Mouse (Mus musculus): ENCODE measurements at regions not wholly inside any gene's neighbourhood (a gene's known extent, or its start where the extent isn't known, plus 50 kb on each side); places are given as distances from the start of the nearest gene placed in this dataset.

DNA sequence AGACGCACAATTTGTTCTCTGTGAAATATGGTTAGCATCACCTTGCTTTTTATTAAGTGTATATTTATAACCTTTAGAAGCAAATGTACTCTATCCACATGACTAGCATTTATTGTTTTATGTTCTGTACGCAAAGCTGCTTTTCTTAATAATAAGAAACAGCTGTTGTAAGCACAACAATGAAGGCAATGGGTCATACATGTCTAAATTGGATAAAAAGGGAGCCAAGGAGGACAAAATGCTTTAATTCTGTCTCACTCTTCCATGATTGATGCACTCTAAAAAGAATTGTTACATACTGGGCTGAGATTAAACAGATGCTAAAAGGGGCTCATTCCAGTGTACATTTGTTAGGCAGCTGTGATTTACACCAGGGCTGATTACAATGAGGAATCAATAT, 232.7 kb upstream of the Gm21293 start:
- Histone ChIP-seq H3K4me2 (replicated peaks; ENCODE audit: low read depth) (no peak overlapping the region), H3K27me3 (ENCODE audit: control insufficient read depth, insufficient read depth, low read length) (no peaks in the 10 kb centered on the region), H3K9ac (ENCODE audit: low read length) (no peak overlapping the region), H3K36me3 (ENCODE audit: control insufficient read depth, insufficient read depth, low read length) (no peaks in the 10 kb centered on the region), H3K27ac (replicated peaks) (no peak overlapping the region), H3K4me1 (replicated peaks; ENCODE audit: control insufficient read depth, insufficient read depth) (no peaks in the 10 kb centered on the region), H3K4me3 (ENCODE audit: low read depth, low read length) (no peak overlapping the region), H3K9me3 (ENCODE audit: control insufficient read depth, low read length) (no peaks in the 10 kb centered on the region)
- WGBS, result 46% methylated on average over 2 of the region's 2 CpGs
- TF ChIP-seq CTCF (IDR thresholded peaks at IDR 0.05; ENCODE audit: low read depth), result no peak
- no peak for TF ChIP-seq EP300 (optimal IDR thresholded peaks at IDR 0.05)
- ATAC-seq (ENCODE audit: low FRiP score, low TSS enrichment) (no peak), DNase-seq (ENCODE audit: low spot score) (no peak)

DNA sequence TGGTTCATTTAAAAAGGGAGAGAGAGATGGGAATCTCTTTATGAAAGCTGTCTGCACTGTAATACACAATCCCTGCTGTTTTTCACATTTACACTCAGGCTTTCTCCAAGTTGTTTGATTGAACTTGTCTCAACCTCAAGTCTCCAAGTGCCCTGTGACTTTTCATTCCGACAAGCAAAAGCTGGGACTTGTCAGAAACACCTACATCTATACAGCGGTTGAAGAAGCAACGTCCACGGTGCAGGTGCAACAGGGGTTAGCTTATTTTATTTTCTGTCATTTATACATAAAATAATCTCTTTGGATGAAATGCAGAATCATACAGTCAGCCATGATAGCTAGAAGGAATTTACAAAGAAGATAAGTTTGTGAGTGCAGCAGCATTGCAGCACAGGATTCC, 184.6 kb upstream of the Gm21293 start:
- H3K4me2 ChIP-seq (replicated peaks; ENCODE audit: low read depth), result no peak overlapping the region
- no peak overlapping the region for H3K27ac ChIP-seq (replicated peaks)
- WGBS, result 47% methylated on average over 4 of the region's 4 CpGs
- no peaks in the 10 kb centered on the region for H3K9me3 ChIP-seq (ENCODE audit: control insufficient read depth, low read length)
- no peaks in the 10 kb centered on the region for H3K27me3 ChIP-seq (ENCODE audit: control insufficient read depth, insufficient read depth, low read length)
- H3K4me3 ChIP-seq (ENCODE audit: low read depth, low read length), result no peak overlapping the region
- no peak for DNase-seq (ENCODE audit: low spot score)
- ATAC-seq (ENCODE audit: low FRiP score, low TSS enrichment), result no peak
- H3K9ac ChIP-seq (ENCODE audit: low read length), result no peak overlapping the region
- H3K36me3 ChIP-seq (ENCODE audit: control insufficient read depth, insufficient read depth, low read length), result no peaks in the 10 kb centered on the region
- TF ChIP-seq EP300 (optimal IDR thresholded peaks at IDR 0.05), result no peak
- no peak for TF ChIP-seq CTCF (IDR thresholded peaks at IDR 0.05; ENCODE audit: low read depth)
- no peaks in the 10 kb centered on the region for H3K4me1 ChIP-seq (replicated peaks; ENCODE audit: control insufficient read depth, insufficient read depth)

DNA sequence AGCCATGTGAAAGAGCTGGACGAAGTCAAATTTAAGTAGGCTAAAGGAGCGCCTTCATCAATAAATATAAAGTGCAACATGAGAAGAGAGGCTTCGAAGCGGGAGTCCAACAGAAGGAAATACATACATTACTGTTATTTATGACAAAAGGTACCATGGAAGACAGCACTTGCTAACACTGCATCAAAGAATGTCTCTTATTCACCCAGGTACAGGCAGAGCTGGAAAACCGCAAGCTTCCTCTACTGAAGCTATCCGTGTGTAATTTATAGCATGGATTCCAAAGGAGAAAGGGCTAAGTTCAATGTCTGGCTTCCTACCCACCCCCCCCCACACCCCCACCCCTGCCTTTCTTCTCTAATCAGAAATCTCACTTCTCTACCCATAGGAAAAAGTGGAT, 166.7 kb upstream of the Gm21293 start:
- no peak overlapping the region for H3K27ac ChIP-seq (replicated peaks)
- 80% methylated on average over 6 of the region's 6 CpGs for WGBS
- no peak overlapping the region for H3K9ac ChIP-seq (ENCODE audit: low read length)
- H3K4me3 ChIP-seq (ENCODE audit: low read depth, low read length), result no peak overlapping the region
- DNase-seq (ENCODE audit: low spot score) (no peak), ATAC-seq (ENCODE audit: low FRiP score, low TSS enrichment) (no peak)
- H3K27me3 ChIP-seq (ENCODE audit: control insufficient read depth, insufficient read depth, low read length), result no peaks in the 10 kb centered on the region
- no peaks in the 10 kb centered on the region for H3K36me3 ChIP-seq (ENCODE audit: control insufficient read depth, insufficient read depth, low read length)
- H3K9me3 ChIP-seq (ENCODE audit: control insufficient read depth, low read length), result no peaks in the 10 kb centered on the region
- H3K4me2 ChIP-seq (replicated peaks; ENCODE audit: low read depth), result no peak overlapping the region
- no peak for TF ChIP-seq CTCF (IDR thresholded peaks at IDR 0.05; ENCODE audit: low read depth)
- no peaks in the 10 kb centered on the region for H3K4me1 ChIP-seq (replicated peaks; ENCODE audit: control insufficient read depth, insufficient read depth)

DNA sequence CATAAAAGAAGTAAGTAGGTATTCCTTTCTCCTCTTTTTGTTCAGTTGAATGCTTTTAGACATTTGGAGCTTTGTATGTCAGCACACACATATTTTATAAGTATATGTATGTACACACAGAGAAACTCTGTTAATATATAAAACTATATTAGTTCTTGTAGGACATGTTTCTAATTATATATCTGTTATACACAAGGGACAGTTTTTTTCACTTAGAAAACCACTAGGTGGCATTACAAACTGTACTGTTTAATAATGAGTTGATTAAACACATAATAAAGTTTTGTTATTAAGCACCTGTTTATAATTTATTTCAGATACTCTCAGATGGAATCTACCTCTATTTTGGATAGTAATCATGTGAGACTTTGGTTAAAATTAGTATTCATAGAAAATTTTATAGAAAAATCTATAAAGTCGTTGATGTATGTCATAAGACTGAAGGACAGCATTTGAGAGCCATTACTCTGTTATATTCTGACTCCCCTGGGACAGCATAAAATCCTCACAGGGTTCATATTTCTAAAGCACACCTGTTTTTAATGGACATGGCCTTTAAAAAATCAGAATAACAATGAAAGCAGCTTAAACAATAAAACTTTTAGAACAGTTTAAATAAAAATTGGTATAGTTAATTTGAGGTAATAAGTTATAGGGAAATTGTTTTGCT, 158.4 kb upstream of the Gm21293 start:
- WGBS, result 69% methylated on average over 1 of the region's 1 CpGs
- ATAC-seq (ENCODE audit: low FRiP score, low TSS enrichment), result no peak
- no peak for DNase-seq (ENCODE audit: low spot score)
- Histone ChIP-seq H3K9ac (ENCODE audit: low read length) (no peak overlapping the region), H3K4me1 (replicated peaks; ENCODE audit: control insufficient read depth, insufficient read depth) (no peaks in the 10 kb centered on the region), H3K36me3 (ENCODE audit: control insufficient read depth, insufficient read depth, low read length) (no peaks in the 10 kb centered on the region), H3K27ac (replicated peaks) (no peak overlapping the region), H3K4me2 (replicated peaks; ENCODE audit: low read depth) (no peak overlapping the region), H3K4me3 (ENCODE audit: low read depth, low read length) (no peak overlapping the region), H3K9me3 (ENCODE audit: control insufficient read depth, low read length) (no peaks in the 10 kb centered on the region), H3K27me3 (ENCODE audit: control insufficient read depth, insufficient read depth, low read length) (no peaks in the 10 kb centered on the region)
- TF ChIP-seq EP300 (optimal IDR thresholded peaks at IDR 0.05), result no peak
- peak; percentile 45 for TF ChIP-seq CTCF (IDR thresholded peaks at IDR 0.05; ENCODE audit: low read depth)

DNA sequence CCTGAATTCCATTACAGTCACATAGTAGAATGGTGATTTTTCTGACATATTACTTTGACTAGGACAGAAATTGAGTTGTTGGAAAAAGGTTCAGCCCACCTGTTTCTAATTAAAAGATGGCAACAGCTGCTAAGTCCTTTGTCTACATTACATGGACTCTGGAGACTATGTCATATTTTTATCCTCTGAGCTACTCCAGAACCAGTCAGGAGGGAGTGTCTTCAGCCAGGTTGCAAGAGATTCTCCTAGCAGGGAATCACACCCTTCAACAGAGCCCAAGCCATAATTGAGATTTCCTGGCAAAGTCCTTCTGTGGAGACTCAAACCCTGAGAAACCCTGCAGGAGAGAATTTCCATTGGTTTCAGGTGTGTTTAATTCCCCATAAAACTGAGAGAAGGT, 123.2 kb upstream of the Gm21293 start:
- no peaks in the 10 kb centered on the region for H3K36me3 ChIP-seq (ENCODE audit: control insufficient read depth, insufficient read depth, low read length)
- H3K4me1 ChIP-seq (replicated peaks; ENCODE audit: control insufficient read depth, insufficient read depth), result no peaks in the 10 kb centered on the region
- H3K9me3 ChIP-seq (ENCODE audit: control insufficient read depth, low read length), result no peaks in the 10 kb centered on the region
- no peak overlapping the region for H3K9ac ChIP-seq (ENCODE audit: low read length)
- ATAC-seq (ENCODE audit: low FRiP score, low TSS enrichment) (no peak), DNase-seq (ENCODE audit: low spot score) (no peak)
- H3K4me2 ChIP-seq (replicated peaks; ENCODE audit: low read depth), result no peak overlapping the region
- H3K27ac ChIP-seq (replicated peaks), result no peak overlapping the region
- TF ChIP-seq CTCF (IDR thresholded peaks at IDR 0.05; ENCODE audit: low read depth), result no peak
- no peak for TF ChIP-seq EP300 (optimal IDR thresholded peaks at IDR 0.05)
- no peak overlapping the region for H3K4me3 ChIP-seq (ENCODE audit: low read depth, low read length)
- H3K27me3 ChIP-seq (ENCODE audit: control insufficient read depth, insufficient read depth, low read length), result no peaks in the 10 kb centered on the region

DNA sequence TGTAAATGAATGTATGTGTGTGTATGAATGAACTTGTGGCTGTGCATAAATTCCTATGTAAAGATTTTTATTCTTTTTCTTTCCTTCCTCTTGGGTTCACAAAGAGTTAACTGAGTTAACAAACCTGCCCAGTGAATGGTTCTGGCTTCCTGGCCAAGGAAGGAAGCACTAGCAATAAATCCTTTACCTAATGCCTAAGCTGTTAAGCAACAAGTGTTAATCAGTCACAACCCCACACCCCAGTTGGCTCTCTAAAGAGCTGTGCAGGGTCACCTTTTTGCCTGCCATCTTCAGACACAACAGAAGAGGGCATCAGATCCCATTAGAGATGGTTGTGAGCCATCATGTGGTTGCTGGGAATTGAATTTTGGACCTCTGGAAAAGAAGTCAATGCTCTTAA, 121.2 kb upstream of the Gm21293 start:
- DNase-seq (ENCODE audit: low spot score), result no peak
- ATAC-seq (ENCODE audit: low FRiP score, low TSS enrichment), result no peak
- no peak overlapping the region for H3K4me2 ChIP-seq (replicated peaks; ENCODE audit: low read depth)
- H3K4me3 ChIP-seq (ENCODE audit: low read depth, low read length), result no peak overlapping the region
- H3K9ac ChIP-seq (ENCODE audit: low read length), result no peak overlapping the region
- TF ChIP-seq EP300 (optimal IDR thresholded peaks at IDR 0.05), result no peak
- TF ChIP-seq CTCF (IDR thresholded peaks at IDR 0.05; ENCODE audit: low read depth), result no peak
- no peaks in the 10 kb centered on the region for H3K4me1 ChIP-seq (replicated peaks; ENCODE audit: control insufficient read depth, insufficient read depth)
- no peaks in the 10 kb centered on the region for H3K27me3 ChIP-seq (ENCODE audit: control insufficient read depth, insufficient read depth, low read length)
- H3K27ac ChIP-seq (replicated peaks), result no peak overlapping the region
- no peaks in the 10 kb centered on the region for H3K9me3 ChIP-seq (ENCODE audit: control insufficient read depth, low read length)
- no peaks in the 10 kb centered on the region for H3K36me3 ChIP-seq (ENCODE audit: control insufficient read depth, insufficient read depth, low read length)
